Mouse (Mus musculus): Measurements from ENCODE around the gene Tmem254c. TPM values are rescaled to one million over a fixed set of nuclear protein-coding genes. Genes with fewer than 3 reads are reported as not detected.
"Not testable (repeated sequence)": the region's sequence is repeated elsewhere in the genome, so short reads cannot be mapped to it uniquely, and the experiment has no call there.

Gene Tmem254c
- polyA plus RNA-seq, 1 experiment from 2014 or later: 11.3 TPM

DNA sequence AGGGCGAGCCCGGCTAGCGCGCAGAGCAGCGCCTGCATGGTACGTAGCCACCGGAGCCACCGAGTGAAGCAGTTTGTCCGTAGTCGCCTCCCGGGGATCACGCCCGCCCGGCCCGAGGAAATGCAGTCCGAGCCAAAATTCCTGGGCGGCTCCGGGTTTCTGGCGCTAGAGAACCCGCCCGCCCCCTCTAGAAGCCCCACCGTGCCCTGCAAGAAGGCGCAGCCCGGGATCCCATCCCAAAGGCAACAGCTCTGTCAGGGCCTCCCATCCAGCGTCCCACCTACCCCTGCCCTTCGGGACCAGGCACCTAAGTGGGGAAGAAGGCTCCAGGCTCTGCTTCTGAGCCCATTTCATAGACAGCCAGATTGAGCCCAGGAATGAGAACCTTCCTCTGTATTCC is 24.5 kb downstream of the Tmem254c start, which contains the start of gene Gm9780:
Gene Gm9780, minus strand, starts transcription at position 101 of the 400 bp plus-strand sequence.
- not testable (repeated sequence) for H3K4me3 ChIP-seq (replicated peaks); H3K4me1 ChIP-seq (replicated peaks); H3K27ac ChIP-seq (replicated peaks); ATAC-seq (ENCODE audit: insufficient read depth); H3K27me3 ChIP-seq; H3K9ac ChIP-seq; H3K36me3 ChIP-seq (replicated peaks); H3K9me3 ChIP-seq (replicated peaks); H3K4me2 ChIP-seq
- no CpG with 5 or more reads among the region's 26 CpGs for WGBS (ENCODE audit: insufficient replicate concordance)

- not testable (repeated sequence) for H3K36me3 ChIP-seq (replicated peaks); ATAC-seq (ENCODE audit: insufficient read depth); H3K4me1 ChIP-seq (replicated peaks); H3K9me3 ChIP-seq (replicated peaks); H3K4me3 ChIP-seq (replicated peaks); H3K27ac ChIP-seq (replicated peaks); H3K4me2 ChIP-seq; H3K9ac ChIP-seq; H3K27me3 ChIP-seq
- no CpG with 5 or more reads among the region's 6 CpGs for WGBS (ENCODE audit: insufficient replicate concordance)
These were observed 31.7 kb downstream of the Tmem254c start for GRCm38 (mm10) chr14:26035439-26035838.

DNA sequence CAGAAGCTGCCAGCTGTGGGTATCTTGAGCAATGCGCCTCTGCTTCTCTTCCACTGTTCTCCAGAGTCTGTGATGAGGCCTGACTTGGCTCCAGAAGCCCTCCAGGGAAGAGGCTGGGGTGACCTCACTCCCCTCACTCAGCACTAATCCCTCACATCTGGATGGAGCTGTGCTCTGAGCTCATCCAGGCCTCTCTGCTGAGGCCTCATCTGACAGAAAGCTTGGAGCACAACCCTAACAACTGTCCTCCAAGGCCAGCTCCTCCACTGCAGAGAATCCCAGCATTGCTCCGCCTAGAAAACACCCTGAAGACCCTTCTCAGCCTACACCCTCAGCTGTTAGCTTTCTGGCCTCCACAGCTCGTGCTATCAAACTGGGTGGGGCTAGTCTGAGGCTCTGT is 32.8 kb downstream of the Tmem254c start:
- H3K9ac ChIP-seq; H3K36me3 ChIP-seq (replicated peaks); H3K4me1 ChIP-seq (replicated peaks); H3K4me3 ChIP-seq (replicated peaks); H3K9me3 ChIP-seq (replicated peaks); H3K4me2 ChIP-seq; H3K27me3 ChIP-seq; ATAC-seq (ENCODE audit: insufficient read depth); H3K27ac ChIP-seq (replicated peaks): not testable (repeated sequence)
- no CpG with 5 or more reads among the region's 3 CpGs for WGBS (ENCODE audit: insufficient replicate concordance)

DNA sequence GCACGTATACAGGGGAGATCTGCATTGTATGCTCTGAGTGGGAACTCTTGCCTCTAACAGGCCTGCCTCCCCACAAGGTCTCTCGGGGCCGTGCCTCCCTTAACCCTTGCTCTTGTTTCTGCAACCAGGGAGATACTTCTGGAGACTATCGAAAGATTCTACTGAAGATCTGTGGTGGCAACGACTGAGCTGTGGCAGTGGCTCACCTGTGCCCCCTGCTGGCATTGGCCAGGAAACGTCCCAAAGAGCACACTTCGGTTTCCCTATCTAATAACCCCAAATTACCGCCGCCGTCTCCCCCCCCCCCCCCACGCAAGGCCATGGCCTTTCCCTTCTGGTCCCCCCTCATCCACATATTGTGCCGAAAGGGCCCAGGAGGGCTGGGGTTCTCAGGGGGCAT is 41.5 kb downstream of the Tmem254c start:
- not testable (repeated sequence) for H3K36me3 ChIP-seq (replicated peaks); H3K27ac ChIP-seq (replicated peaks); ATAC-seq (ENCODE audit: insufficient read depth); H3K4me1 ChIP-seq (replicated peaks); H3K27me3 ChIP-seq; H3K9ac ChIP-seq; H3K9me3 ChIP-seq (replicated peaks); H3K4me3 ChIP-seq (replicated peaks); H3K4me2 ChIP-seq
- WGBS (ENCODE audit: insufficient replicate concordance): no CpG with 5 or more reads among the region's 12 CpGs

DNA sequence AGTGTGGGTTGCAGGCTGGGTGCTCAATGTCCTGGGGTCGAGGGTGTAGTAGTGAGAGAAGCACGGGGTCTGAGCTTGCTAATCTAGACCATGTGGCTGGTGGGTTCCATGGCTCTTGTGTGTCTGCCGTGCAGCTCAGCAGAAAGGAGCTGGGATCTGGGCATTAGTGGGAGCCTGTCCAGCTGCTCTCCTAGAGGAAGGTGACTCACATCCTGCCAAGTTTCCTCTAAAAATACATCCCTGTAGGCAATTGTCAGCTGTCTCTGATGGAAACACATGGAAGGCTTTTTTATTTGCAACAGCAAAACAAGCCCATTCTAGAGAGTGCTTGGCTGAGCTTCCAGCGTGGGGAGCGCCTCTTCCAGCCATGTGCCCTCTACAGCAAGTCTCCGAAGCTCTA is 44.3 kb downstream of the Tmem254c start:
- not testable (repeated sequence) for H3K36me3 ChIP-seq (replicated peaks); H3K9ac ChIP-seq; H3K4me2 ChIP-seq; H3K9me3 ChIP-seq (replicated peaks); ATAC-seq (ENCODE audit: insufficient read depth); H3K27ac ChIP-seq (replicated peaks); H3K4me3 ChIP-seq (replicated peaks); H3K27me3 ChIP-seq; H3K4me1 ChIP-seq (replicated peaks)
- no CpG with 5 or more reads among the region's 6 CpGs for WGBS (ENCODE audit: insufficient replicate concordance)

DNA sequence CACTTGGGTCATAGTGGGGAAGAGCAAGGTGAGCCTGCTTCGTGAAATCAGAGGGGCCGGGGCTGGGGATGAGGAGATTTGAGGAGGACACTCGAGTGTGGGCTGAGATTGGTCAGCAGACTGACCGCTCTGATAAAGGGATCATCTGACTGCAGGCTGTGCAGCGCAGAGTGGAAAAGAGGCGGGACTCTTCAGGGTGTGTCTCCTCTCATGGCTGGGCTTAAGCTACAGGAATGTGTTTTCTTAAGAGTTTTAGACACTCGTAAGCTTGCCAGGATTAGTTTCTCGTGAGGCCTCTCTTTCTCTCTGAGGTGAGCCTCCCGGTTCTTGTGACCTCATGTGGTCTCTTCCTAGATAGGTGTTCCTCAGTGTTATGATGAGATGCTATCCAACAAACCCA is 45.6 kb downstream of the Tmem254c start:
- H3K4me2 ChIP-seq; H3K36me3 ChIP-seq (replicated peaks); H3K9ac ChIP-seq; H3K4me3 ChIP-seq (replicated peaks); H3K27ac ChIP-seq (replicated peaks); ATAC-seq (ENCODE audit: insufficient read depth); H3K9me3 ChIP-seq (replicated peaks); H3K27me3 ChIP-seq; H3K4me1 ChIP-seq (replicated peaks): not testable (repeated sequence)
- no CpG with 5 or more reads among the region's 9 CpGs for WGBS (ENCODE audit: insufficient replicate concordance)

DNA sequence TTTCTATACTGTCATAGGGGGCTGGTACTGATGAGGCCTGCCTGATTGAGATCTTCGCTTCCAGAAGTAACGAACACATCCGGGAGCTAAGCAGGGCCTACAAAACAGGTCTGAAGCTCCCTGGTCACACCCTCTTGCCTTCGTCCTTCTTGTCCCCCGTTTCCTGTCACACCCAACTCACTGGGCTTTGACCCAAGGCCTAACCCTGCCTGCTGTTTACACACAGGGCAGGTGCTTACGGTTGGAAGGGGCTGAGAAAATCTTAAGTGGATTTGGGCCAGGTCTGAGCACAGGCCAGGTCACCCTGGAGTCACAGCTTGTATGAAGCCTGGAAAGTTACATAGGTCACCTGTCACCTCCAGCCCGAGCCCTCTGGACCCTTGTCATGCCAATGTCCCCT is 50.7 kb downstream of the Tmem254c start:
- H3K9ac ChIP-seq: not testable (repeated sequence)
- no CpG with 5 or more reads among the region's 7 CpGs for WGBS (ENCODE audit: insufficient replicate concordance)

More for the DNA sequence above, 50.7 kb downstream of the Tmem254c start:
- H3K4me1 ChIP-seq (replicated peaks); H3K36me3 ChIP-seq (replicated peaks); H3K4me2 ChIP-seq; H3K27ac ChIP-seq (replicated peaks); ATAC-seq (ENCODE audit: insufficient read depth); H3K27me3 ChIP-seq; H3K4me3 ChIP-seq (replicated peaks); H3K9me3 ChIP-seq (replicated peaks): not testable (repeated sequence)

Other genes starting within 250 kb of the Tmem254c start
- gene Anxa11, start 225.2 kb downstream of the Tmem254c start, polyA plus RNA-seq (2015; fragmentation: Nextera tagmentation; extraction: Ambion mirVana): 11.2 TPM in 2 replicates
- gene Plac9a, start 164.3 kb downstream of the Tmem254c start, polyA plus RNA-seq (2015; fragmentation: Nextera tagmentation; extraction: Ambion mirVana): 0.53 and 0.71 TPM in 2 replicates
- 1.7 and 2.3 TPM in 2 replicates for gene Tmem254a, start 139.7 kb downstream of the Tmem254c start, polyA plus RNA-seq (2015; fragmentation: Nextera tagmentation; extraction: Ambion mirVana)
- gene Cphx1, start 129.1 kb downstream of the Tmem254c start, polyA plus RNA-seq (2015; fragmentation: Nextera tagmentation; extraction: Ambion mirVana): 0.09 TPM in 1 of 2 replicates, not detected in the other
- 0.12 TPM in 1 of 2 replicates, not detected in the other for gene Duxbl1, start 88.8 kb downstream of the Tmem254c start, polyA plus RNA-seq (2015; fragmentation: Nextera tagmentation; extraction: Ambion mirVana)
- gene Gm9780, start 24.6 kb downstream of the Tmem254c start, polyA plus RNA-seq (2015; fragmentation: Nextera tagmentation; extraction: Ambion mirVana): 3.4 and 4.0 TPM in 2 replicates
- gene Cphx2, start 14.2 kb upstream of the Tmem254c start, polyA plus RNA-seq (2015; fragmentation: Nextera tagmentation; extraction: Ambion mirVana): not detected in 2 replicates
- gene Cphx3, start 14.9 kb upstream of the Tmem254c start, polyA plus RNA-seq (2015; fragmentation: Nextera tagmentation; extraction: Ambion mirVana): 0.05 TPM in 1 of 2 replicates, not detected in the other
- 0.15 TPM in 1 of 2 replicates, not detected in the other for gene Duxbl2, start 51.0 kb upstream of the Tmem254c start, polyA plus RNA-seq (2015; fragmentation: Nextera tagmentation; extraction: Ambion mirVana)
- 3.4 and 4.3 TPM in 2 replicates for gene Plac9b, start 115.1 kb upstream of the Tmem254c start, polyA plus RNA-seq (2015; fragmentation: Nextera tagmentation; extraction: Ambion mirVana)
- gene Tmem254b, start 139.7 kb upstream of the Tmem254c start, polyA plus RNA-seq (2015; fragmentation: Nextera tagmentation; extraction: Ambion mirVana): 23.5 and 24.4 TPM in 2 replicates
- gene Duxbl3, start 190.6 kb upstream of the Tmem254c start, polyA plus RNA-seq (2015; fragmentation: Nextera tagmentation; extraction: Ambion mirVana): not detected in 2 replicates

All from liver, embryonic 15.5 days (tissue).